Mouse (Mus musculus) frontal cortex, adult 2 months (tissue): ENCODE results near the gene Armc10. TPM values are rescaled to one million over a fixed set of nuclear protein-coding genes. Genes with fewer than 3 reads are reported as not detected.
A peak's percentile ranks its signal among the peaks of the same experiment; 100 is the strongest.
"Not testable (repeated sequence)": the region's sequence is repeated elsewhere in the genome, so short reads cannot be mapped to it uniquely, and the experiment has no call there.

Source experiments
- DNase-seq, 2 experiments: peaks; one replicate each; pipeline ENCODE4 v3.0.0; 2022; ENCODE audit warnings: low spot score in 1 of 2; ENCODE audit errors: extremely low spot score in 1 of 2
- polyA plus RNA-seq: library from polyadenylated mRNA; depleted of rRNA; stranded (reverse); fragments of >200 nt; gene quantifications from 2 replicates; pipeline ENCODE4 v1.2.3, GENCODE M21; 2012; rRNA removed

Gene Armc10
- polyA plus RNA-seq, result 26.6 and 27.2 TPM in 2 replicates

GRCm38 (mm10) chr5:21645439-21646132 lies at the start of gene Armc10, which contains the start of gene Fbxl13:
Gene Armc10, plus strand, starts transcription at chr5:21645813.
Gene Fbxl13, minus strand, starts transcription at chr5:21645634.
- peak; percentile 91 to 93 for DNase-seq

GRCm38 (mm10) chr5:21599536-21599935 lies 46.1 kb upstream of the Armc10 start:
- not testable (repeated sequence) for DNase-seq

- DNase-seq, result no peak
These were observed 45.7 kb upstream of the Armc10 start for GRCm38 (mm10) chr5:21599961-21600360.

DNA sequence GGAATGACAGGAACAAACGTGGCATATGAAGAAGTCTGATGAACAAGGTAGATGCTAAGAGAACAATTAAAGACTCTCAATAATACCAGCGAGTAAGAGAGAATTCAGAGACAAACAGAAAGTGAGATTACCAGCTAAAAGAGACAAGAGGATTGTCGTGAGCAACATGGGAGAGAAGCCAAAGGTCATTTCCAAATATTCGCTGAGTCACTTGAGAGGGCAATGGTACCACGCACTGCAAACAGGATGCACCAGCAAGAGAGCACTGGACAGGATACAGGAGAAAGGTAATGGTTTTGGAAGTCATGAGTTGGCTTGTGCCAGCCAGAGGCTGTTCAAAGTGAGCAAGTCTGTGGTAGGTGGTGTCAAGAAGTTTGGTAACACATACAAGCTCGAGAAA lies 39.7 kb upstream of the Armc10 start:
- no peak for DNase-seq

DNA sequence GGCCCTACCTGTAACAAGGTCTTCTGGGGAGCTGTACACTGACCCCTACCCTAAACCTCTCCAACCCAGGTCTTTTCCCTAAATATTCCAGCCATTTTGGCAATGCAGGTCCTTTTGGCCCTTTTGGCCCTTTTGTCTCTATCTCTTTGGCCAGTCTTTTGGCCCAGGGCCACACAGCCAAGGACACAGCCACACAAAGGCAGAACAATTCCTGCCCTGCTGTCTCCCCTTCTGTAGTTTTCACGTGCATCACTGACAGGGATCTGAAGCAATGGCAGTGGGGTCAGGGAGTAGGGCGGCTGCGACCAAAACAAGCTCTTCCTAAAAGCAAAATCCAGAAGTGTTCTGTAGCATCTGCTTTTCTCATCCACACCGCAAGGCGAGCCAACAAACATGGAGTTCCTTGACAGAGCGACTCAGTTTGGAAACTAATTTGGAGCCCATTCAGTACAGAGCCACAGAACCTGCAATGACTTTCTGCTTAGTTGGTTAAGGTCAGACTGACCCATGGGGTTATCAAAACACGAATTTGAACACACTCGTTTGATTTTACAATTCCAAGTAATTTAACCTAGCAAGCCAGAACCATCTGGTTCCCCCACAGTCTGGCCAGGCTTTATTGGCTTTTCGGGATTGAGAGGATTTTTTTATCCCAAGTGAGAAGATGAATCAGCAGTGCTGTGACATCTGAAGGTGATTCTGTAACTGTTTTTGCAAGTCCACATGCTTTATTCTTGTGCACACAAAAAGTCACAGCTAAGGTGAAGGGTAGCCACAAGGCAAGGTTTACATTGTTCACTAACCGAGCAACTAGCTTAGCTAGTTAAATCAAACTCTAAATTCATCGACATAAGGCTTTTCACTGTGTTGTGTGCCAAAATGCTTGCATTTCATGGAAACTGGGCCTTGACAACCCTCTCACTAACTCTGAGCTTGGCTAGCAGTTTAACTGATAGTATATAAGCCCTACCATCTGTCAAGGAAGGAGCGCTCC lies 37.0 kb upstream of the Armc10 start:
- peak; percentile 20 to 59 for DNase-seq

- no peak for DNase-seq
These were observed 34.6 kb upstream of the Armc10 start for GRCm38 (mm10) chr5:21610996-21611395.

- not testable (repeated sequence) for DNase-seq
These were observed 31.3 kb upstream of the Armc10 start for GRCm38 (mm10) chr5:21614299-21614698.

DNA sequence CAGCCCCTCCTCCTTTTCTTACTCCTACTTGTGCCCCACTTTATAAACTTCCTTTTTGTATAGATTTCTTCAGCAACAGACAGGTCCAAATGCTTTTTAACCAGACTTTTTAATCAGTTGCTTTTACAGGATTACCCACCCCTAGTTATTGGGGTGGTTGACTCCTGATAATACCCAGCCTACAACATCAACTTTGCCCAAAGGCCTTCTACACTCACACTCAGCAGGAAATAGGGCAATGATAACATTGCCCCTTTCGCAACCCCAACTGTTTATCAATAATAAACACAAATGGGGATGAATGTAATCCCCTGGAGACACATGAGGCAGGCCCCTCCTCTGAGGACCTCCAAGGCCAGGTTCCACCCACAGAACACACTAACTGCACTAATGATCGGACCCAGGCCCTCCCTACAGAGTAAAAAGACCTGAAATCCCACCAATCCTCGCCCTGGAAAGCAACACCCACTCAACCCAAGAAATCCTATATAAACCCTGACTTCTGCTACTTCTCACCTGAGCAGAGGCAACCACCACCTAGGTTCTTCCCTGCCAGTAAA lies 29.1 kb upstream of the Armc10 start:
- DNase-seq, result no peak

- no peak for DNase-seq
These were observed 19.7 kb upstream of the Armc10 start for GRCm38 (mm10) chr5:21625916-21626315.

DNA sequence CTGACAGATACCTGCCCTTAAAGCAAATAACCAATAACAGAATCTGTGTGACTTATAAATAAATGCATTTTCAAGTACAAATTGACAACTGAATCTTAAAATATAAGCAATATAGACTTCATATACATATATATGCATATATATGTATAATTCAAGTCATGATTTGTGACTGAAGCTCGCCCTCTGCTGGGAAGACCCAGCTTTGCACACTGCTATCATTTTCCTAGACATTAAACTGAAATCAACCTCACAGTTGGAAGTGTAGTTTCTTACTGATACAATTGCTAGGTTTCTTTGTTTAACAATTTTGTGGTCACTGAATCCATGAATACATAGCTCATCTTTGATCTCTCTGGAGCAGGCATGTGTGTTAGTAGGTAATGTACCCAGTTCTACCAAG lies 4.7 kb upstream of the Armc10 start:
- DNase-seq, result peak; percentile 45 to 88

DNA sequence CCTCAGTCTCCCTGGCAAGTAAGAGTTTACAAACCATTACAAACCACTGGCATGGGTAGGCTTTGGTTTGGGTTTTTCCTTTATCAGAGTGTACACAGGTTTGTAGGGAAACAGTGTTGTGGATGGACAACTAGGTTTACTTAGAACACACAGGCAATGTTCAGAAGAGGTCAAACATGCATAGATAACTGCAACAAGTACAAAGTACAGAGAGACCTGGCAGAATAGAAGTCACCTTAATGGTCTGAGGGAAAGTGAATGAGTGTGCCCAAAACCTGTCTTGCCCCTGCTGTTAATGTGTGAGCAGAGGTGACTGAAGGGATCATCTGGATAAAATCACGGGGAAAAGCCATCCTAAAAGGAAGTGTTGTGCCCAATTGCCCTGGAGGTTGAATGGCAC lies 2.0 kb upstream of the Armc10 start:
- DNase-seq, result no peak

DNA sequence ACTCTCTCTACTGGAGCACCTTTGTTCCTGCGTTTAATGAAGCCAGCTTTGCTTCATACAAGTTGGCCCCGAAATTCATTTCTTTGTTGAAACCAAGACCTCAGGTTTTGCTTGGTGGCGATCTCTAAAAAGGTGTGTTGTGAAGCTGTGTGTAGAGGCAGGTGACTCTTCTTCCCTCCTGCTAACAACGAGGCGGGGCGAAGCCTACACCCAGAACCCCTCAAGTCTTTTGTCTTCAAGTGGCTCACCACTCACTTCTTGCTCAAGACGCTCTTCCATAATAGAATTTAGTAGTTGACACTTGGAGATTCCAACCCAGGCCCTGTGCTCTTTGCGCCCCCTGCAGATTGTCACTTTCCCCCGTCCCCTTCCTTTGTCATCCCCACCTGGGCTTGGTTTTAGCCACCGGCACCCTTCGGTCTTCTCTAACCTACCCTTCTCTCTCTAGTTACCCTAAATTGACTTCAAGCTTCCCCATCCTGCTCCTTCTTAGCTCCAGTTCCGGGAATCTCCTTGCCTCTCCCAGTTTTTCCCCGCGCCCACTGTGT lies 648 bp upstream of the Armc10 start:
- no peak for DNase-seq

DNA sequence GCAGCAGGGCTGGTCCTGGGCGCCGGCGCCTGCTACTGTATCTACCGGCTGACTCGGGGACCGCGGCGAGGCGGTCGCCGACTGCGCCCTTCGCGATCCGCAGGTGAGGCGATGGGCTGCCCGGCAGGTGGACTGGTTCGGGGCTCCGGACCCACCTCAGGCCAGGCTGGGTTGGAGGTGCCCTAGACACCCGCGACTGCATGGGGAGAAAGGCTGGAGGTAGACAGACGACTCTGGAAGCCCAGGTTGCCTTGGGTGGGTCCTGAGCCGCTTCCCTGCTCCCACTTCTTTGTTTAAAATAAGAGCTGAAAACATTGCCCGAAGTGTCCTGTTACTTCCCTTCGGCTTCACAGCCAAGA lies 499 bp downstream of the Armc10 start:
- peak in 1 of 2 experiments; percentile 12 for DNase-seq

DNA sequence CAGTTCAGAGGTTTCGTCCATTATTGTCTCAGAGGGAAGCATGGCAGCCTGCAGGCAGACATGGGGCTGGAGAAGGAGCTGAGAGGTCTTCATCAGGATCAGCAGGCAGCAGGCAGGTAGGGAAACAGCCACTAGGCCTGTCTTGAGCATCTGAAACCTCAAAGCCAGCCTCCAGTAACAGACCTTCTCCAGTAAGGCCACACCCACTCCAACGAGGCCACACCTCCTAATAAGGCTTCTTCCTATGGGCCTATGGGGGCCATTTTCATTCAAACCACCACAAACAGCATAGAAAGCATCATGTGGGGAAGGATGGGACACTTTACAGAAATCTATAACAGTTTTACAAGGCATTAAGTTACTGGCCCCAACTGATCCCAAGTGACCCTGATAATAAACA lies 5.1 kb downstream of the Armc10 start:
- no peak for DNase-seq

DNA sequence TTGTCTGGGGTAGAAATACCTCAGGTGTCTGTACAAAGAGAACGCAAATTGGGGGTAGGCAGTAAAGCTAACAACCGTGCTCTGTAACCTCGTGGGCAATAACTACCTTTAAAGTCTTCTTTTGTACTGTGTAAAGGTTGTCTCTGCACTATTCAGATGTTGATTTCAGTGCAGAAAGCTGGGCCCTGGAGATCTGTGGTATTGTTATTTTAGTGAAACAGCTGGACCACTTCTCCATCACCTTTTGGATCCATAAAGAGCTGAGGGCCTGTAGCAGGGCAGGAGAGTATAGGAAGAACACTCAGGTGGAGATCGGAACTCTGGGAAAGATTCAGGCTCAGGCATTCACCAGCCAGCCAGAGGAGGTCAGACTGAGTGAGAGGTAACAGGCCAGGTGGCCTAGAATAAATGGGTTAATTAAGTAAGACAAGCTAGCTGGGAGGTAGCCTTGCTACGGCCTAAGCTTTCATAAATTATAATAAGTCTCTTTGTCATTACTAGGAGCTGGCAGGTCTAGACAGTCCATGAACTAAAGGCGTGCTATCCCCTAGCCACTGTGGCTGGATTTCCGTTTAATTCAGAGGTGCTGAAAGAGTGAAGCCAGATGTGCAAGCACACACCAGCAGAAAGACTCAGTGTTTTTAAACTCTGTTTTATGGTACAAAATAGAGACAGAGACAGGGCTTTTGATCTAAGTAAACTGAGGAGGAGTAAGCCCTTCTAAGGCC lies 6.4 kb downstream of the Armc10 start:
- DNase-seq, result no peak

DNA sequence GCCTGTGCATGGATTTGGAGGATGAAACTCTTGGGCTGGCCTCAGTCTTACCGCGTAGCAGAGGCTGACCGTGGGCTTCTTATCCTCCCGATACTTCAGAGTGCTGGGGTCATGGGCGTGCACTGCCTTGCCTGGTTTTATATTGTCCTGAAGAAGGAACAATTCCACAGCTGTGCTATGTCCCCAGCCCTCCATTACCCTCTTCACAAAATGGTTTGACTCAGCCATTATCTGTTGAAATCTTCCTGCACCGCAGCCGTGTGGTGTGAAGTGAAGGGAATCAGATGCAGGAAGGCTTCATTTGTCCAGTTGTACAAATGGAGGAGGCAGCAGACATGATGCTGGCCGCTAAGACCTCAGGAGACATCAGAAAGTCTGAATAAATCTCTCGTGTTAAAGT lies 11.3 kb downstream of the Armc10 start:
- no peak for DNase-seq

- no peak for DNase-seq
These were observed 12.4 kb downstream of the Armc10 start for GRCm38 (mm10) chr5:21658038-21658437.

DNA sequence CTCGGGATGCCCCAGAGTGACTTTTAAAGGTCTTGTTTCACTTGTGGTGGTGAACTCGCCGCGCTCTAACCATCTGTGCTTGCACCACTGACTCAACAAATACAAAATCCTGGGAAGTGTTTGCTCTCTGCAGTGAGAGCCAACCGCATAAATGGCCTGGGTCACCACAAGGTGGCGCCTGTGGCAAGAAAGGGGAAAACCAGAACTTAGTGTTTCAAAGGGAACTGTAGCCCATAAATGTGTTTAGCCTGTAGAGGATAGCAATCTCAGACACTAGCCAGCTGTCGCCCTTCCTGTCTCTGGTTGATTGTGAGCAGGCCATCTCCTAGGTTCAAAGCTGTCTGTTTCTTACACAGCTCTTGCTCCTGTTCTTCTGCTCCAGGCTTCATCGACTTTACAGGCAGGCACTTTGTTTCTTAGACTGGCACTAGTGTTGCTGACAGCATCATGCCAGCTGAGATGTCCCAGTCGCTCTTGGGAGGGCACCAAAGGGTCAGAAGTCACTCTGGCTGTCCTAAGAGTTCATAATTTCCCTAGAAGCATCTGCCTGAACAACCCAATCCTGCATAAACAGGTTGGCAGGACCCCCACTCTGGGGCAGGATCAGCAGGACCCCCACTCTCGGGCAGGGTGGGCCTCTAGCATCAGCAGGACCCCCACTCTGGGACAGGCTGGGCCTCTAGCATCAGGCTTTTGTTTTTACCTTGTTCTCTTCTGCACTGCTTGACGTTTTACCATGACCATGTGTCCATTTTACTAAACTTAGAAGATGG lies 13.2 kb downstream of the Armc10 start:
- peak in 1 of 2 experiments; percentile 91 for DNase-seq

GRCm38 (mm10) chr5:21660850-21661249 lies 15.2 kb downstream of the Armc10 start:
- DNase-seq, result no peak

GRCm38 (mm10) chr5:21663081-21663480 lies 17.5 kb downstream of the Armc10 start:
- no peak for DNase-seq
